Mouse (Mus musculus) lung, postnatal 4 days (tissue): ENCODE results near the gene Atp23.

Experiments
- DNase-seq, 2 experiments: peaks; one replicate each; pipeline ENCODE4 v3.0.0; 2021

Gene Atp23

GRCm38 (mm10) chr10:126900821-126901487 lies at the start of gene Atp23:
TSS of gene Atp23 (minus strand) at chr10:126901355.
- peak; percentile 93 to 96 for DNase-seq

GRCm38 (mm10) chr10:126950572-126950971 lies 49.4 kb upstream of the Atp23 start:
- DNase-seq, result no peak

- DNase-seq, result no peak
Observed at GRCm38 (mm10) chr10:126949824-126950223, 48.7 kb upstream of the Atp23 start.

- no peak for DNase-seq
Observed at GRCm38 (mm10) chr10:126945531-126945930, 44.4 kb upstream of the Atp23 start.

GRCm38 (mm10) chr10:126940949-126941348 lies 39.8 kb upstream of the Atp23 start:
- no peak for DNase-seq

GRCm38 (mm10) chr10:126935556-126936381 lies 34.6 kb upstream of the Atp23 start:
- DNase-seq, result peak in 1 of 2 experiments; percentile 17

GRCm38 (mm10) chr10:126935121-126935520 lies 34.0 kb upstream of the Atp23 start:
- DNase-seq, result no peak

GRCm38 (mm10) chr10:126934561-126934960 lies 33.4 kb upstream of the Atp23 start:
- DNase-seq, result no peak

GRCm38 (mm10) chr10:126931760-126932139 lies 30.6 kb upstream of the Atp23 start:
- no peak for DNase-seq

- DNase-seq, result peak in 1 of 2 experiments; percentile 69
Observed at GRCm38 (mm10) chr10:126931123-126931759, 30.1 kb upstream of the Atp23 start.

GRCm38 (mm10) chr10:126930270-126931121 lies 29.3 kb upstream of the Atp23 start:
- peak; percentile 56 to 81 for DNase-seq

- no peak for DNase-seq
Observed at GRCm38 (mm10) chr10:126929543-126929942, 28.4 kb upstream of the Atp23 start.

GRCm38 (mm10) chr10:126928819-126929206 lies 27.7 kb upstream of the Atp23 start:
- DNase-seq, result no peak

GRCm38 (mm10) chr10:126928011-126928818 lies 27.1 kb upstream of the Atp23 start:
- DNase-seq, result peak; percentile 91 to 94

- DNase-seq, result no peak
Observed at GRCm38 (mm10) chr10:126927101-126927961, 26.2 kb upstream of the Atp23 start.

- DNase-seq, result no peak
Observed at GRCm38 (mm10) chr10:126925391-126925790, 24.2 kb upstream of the Atp23 start.

GRCm38 (mm10) chr10:126924087-126924486 lies 22.9 kb upstream of the Atp23 start:
- no peak for DNase-seq

GRCm38 (mm10) chr10:126920220-126920619 lies 19.1 kb upstream of the Atp23 start:
- no peak for DNase-seq

- peak; percentile 88 to 94 for DNase-seq
Observed at GRCm38 (mm10) chr10:126919067-126919466, 17.9 kb upstream of the Atp23 start.

- no peak for DNase-seq
Observed at GRCm38 (mm10) chr10:126914288-126914687, 13.1 kb upstream of the Atp23 start.

GRCm38 (mm10) chr10:126911479-126911878 lies 10.3 kb upstream of the Atp23 start:
- no peak for DNase-seq
